Mouse (Mus musculus): Measurements from ENCODE around the gene Camta1. TPM values are rescaled to one million over a fixed set of nuclear protein-coding genes. Genes with fewer than 3 reads are reported as not detected.

Camta1 gene
- polyA plus RNA-seq, 1 experiment from 2014 or later = 140 TPM

- no peaks in the 10 kb centered on the region; the same call in 1 of the 2 replicates for H3K4me1 ChIP-seq (replicated peaks; ENCODE audit: control insufficient read depth, insufficient read depth, low read length)
Observed at GRCm38 (mm10) chr4:151480928-151481327, 380.7 kb downstream of the Camta1 start.

GRCm38 (mm10) chr4:151477950-151478349 is 383.7 kb downstream of the Camta1 start:
- Histone ChIP-seq H3K9me3 (ENCODE audit: control insufficient read depth, low read length) (no peaks in the 10 kb centered on the region), H3K4me2 (ENCODE audit: low read depth, low read length, severe bottlenecking) (no peak overlapping the region)

More at GRCm38 (mm10) chr4:151480928-151481327, 380.7 kb downstream of the Camta1 start:
- WGBS = 87% methylated on average over 3 of the region's 3 CpGs
- ATAC-seq (replicated peaks; ENCODE audit: low FRiP score) (no peak), DNase-seq (ENCODE audit: low spot score) (no peak)
- Histone ChIP-seq H3K9me3 (ENCODE audit: control insufficient read depth, low read length) (no peaks in the 10 kb centered on the region), H3K27ac (ENCODE audit: low read depth, low read length) (no peak overlapping the region), H3K27me3 (ENCODE audit: control insufficient read depth, insufficient read depth, low read length) (no peaks in the 10 kb centered on the region), H3K4me3 (ENCODE audit: low read depth, low read length) (no peak overlapping the region), H3K36me3 (ENCODE audit: control insufficient read depth, insufficient read depth, low read length) (no peaks in the 10 kb centered on the region), H3K4me2 (ENCODE audit: low read depth, low read length, severe bottlenecking) (no peak overlapping the region), H3K9ac (ENCODE audit: low read length) (no peak overlapping the region)

GRCm38 (mm10) chr4:151474895-151475470 is 386.7 kb downstream of the Camta1 start:
- Histone ChIP-seq H3K27ac (ENCODE audit: low read depth, low read length) (no peak overlapping the region), H3K4me2 (ENCODE audit: low read depth, low read length, severe bottlenecking) (no peak overlapping the region), H3K4me1 (replicated peaks; ENCODE audit: control insufficient read depth, insufficient read depth, low read length) (no peaks in the 10 kb centered on the region), H3K9ac (ENCODE audit: low read length) (no peak overlapping the region), H3K4me3 (ENCODE audit: low read depth, low read length) (no peak overlapping the region), H3K27me3 (ENCODE audit: control insufficient read depth, insufficient read depth, low read length) (no peaks in the 10 kb centered on the region), H3K9me3 (ENCODE audit: control insufficient read depth, low read length) (no peaks in the 10 kb centered on the region), H3K36me3 (ENCODE audit: control insufficient read depth, insufficient read depth, low read length) (no peaks in the 10 kb centered on the region)
- WGBS = 64% methylated on average over 16 of the region's 16 CpGs
- no peak for DNase-seq (ENCODE audit: low spot score)
- ATAC-seq (replicated peaks; ENCODE audit: low FRiP score) = no peak

More at GRCm38 (mm10) chr4:151477950-151478349, 383.7 kb downstream of the Camta1 start:
- Histone ChIP-seq H3K4me3 (ENCODE audit: low read depth, low read length) (no peak overlapping the region), H3K27me3 (ENCODE audit: control insufficient read depth, insufficient read depth, low read length) (no peaks in the 10 kb centered on the region), H3K27ac (ENCODE audit: low read depth, low read length) (no peak overlapping the region), H3K36me3 (ENCODE audit: control insufficient read depth, insufficient read depth, low read length) (no peaks in the 10 kb centered on the region), H3K4me1 (replicated peaks; ENCODE audit: control insufficient read depth, insufficient read depth, low read length) (no peaks in the 10 kb centered on the region), H3K9ac (ENCODE audit: low read length) (no peak overlapping the region)
- ATAC-seq (replicated peaks; ENCODE audit: low FRiP score) (no peak), DNase-seq (ENCODE audit: low spot score) (no peak)
- 89% methylated on average over 6 of the region's 6 CpGs for WGBS

DNA sequence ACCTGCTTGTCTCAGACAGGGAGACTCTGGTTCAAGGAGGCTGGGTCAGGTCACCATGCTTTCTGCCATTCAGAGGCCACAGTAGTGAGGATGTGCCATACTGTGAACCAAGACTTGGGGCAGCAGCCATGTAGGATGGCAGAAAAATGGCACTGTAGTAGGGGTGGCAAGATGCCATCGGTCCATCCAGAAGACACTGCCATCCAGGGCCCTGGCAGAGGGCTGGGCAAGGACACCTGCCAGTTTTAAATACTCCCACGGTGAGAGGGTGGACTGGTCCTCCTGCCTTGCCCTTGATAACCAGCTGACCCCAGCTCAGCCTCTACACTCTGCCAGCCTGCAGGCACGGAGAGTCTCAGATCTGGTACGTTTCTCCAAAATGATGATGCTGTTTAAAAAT is 389.8 kb downstream of the Camta1 start:
- WGBS = 84% methylated on average over 4 of the region's 4 CpGs
- Histone ChIP-seq H3K36me3 (ENCODE audit: control insufficient read depth, insufficient read depth, low read length) (no peaks in the 10 kb centered on the region), H3K4me3 (ENCODE audit: low read depth, low read length) (no peak overlapping the region), H3K27ac (ENCODE audit: low read depth, low read length) (no peak overlapping the region), H3K4me1 (replicated peaks; ENCODE audit: control insufficient read depth, insufficient read depth, low read length) (no peaks in the 10 kb centered on the region), H3K9ac (ENCODE audit: low read length) (no peak overlapping the region), H3K4me2 (ENCODE audit: low read depth, low read length, severe bottlenecking) (no peak overlapping the region), H3K9me3 (ENCODE audit: control insufficient read depth, low read length) (no peaks in the 10 kb centered on the region), H3K27me3 (ENCODE audit: control insufficient read depth, insufficient read depth, low read length) (no peaks in the 10 kb centered on the region)
- ATAC-seq (replicated peaks; ENCODE audit: low FRiP score) (no peak), DNase-seq (ENCODE audit: low spot score) (no peak)

- no peak overlapping the region for H3K4me3 ChIP-seq (ENCODE audit: low read depth, low read length)
- no peak overlapping the region for H3K9ac ChIP-seq (ENCODE audit: low read length)
- no peak overlapping the region for H3K4me2 ChIP-seq (ENCODE audit: low read depth, low read length, severe bottlenecking)
- H3K36me3 ChIP-seq (ENCODE audit: control insufficient read depth, insufficient read depth, low read length) = no peaks in the 10 kb centered on the region
- 95% methylated on average over 5 of the region's 5 CpGs for WGBS
- H3K4me1 ChIP-seq (replicated peaks; ENCODE audit: control insufficient read depth, insufficient read depth, low read length) = no peaks in the 10 kb centered on the region
- ATAC-seq (replicated peaks; ENCODE audit: low FRiP score) (no peak), DNase-seq (ENCODE audit: low spot score) (no peak)
- no peaks in the 10 kb centered on the region for H3K27me3 ChIP-seq (ENCODE audit: control insufficient read depth, insufficient read depth, low read length)
- H3K9me3 ChIP-seq (ENCODE audit: control insufficient read depth, low read length) = no peaks in the 10 kb centered on the region
- H3K27ac ChIP-seq (ENCODE audit: low read depth, low read length) = no peak overlapping the region
Observed at GRCm38 (mm10) chr4:151468381-151468780, 393.3 kb downstream of the Camta1 start.

DNA sequence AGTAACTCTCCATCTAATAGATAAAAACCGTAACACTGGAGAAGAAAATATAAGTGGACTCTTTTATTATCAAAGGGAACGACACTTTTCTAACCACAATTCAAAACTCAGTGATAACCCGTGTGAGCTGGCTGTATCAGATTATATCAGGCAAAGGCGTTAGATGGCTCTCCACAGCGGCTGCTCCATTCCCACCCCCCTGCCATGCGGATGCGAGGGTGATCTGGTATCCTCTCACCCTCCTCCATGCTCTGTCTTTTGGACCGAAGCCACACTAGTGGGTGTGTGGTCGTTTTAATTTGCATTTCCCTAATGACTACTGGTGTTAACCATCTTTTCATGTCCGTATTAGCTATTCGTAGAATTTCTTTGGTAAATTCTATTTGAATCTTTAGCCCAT is 403.0 kb downstream of the Camta1 start:
- Histone ChIP-seq H3K9ac (ENCODE audit: low read length) (no peak overlapping the region), H3K27ac (ENCODE audit: low read depth, low read length) (no peak overlapping the region), H3K4me3 (ENCODE audit: low read depth, low read length) (no peak overlapping the region), H3K9me3 (ENCODE audit: control insufficient read depth, low read length) (no peaks in the 10 kb centered on the region), H3K36me3 (ENCODE audit: control insufficient read depth, insufficient read depth, low read length) (no peaks in the 10 kb centered on the region), H3K4me1 (replicated peaks; ENCODE audit: control insufficient read depth, insufficient read depth, low read length) (no peaks in the 10 kb centered on the region), H3K27me3 (ENCODE audit: control insufficient read depth, insufficient read depth, low read length) (no peaks in the 10 kb centered on the region), H3K4me2 (ENCODE audit: low read depth, low read length, severe bottlenecking) (no peak overlapping the region)
- no peak for ATAC-seq (replicated peaks; ENCODE audit: low FRiP score)
- no peak for DNase-seq (ENCODE audit: low spot score)
- 82% methylated on average over 11 of the region's 11 CpGs for WGBS

- Histone ChIP-seq H3K9ac (ENCODE audit: low read length) (no peak overlapping the region), H3K27me3 (ENCODE audit: control insufficient read depth, insufficient read depth, low read length) (no peaks in the 10 kb centered on the region), H3K4me2 (ENCODE audit: low read depth, low read length, severe bottlenecking) (no peak overlapping the region), H3K27ac (ENCODE audit: low read depth, low read length) (no peak overlapping the region), H3K36me3 (ENCODE audit: control insufficient read depth, insufficient read depth, low read length) (no peaks in the 10 kb centered on the region), H3K4me1 (replicated peaks; ENCODE audit: control insufficient read depth, insufficient read depth, low read length) (peaks cover 3% of the 10 kb centered on the region; the same call in 1 of the 2 replicates), H3K4me3 (ENCODE audit: low read depth, low read length) (no peak overlapping the region), H3K9me3 (ENCODE audit: control insufficient read depth, low read length) (no peaks in the 10 kb centered on the region)
- ATAC-seq (replicated peaks; ENCODE audit: low FRiP score) (no peak), DNase-seq (ENCODE audit: low spot score) (no peak)
- 88% methylated on average over 3 of the region's 3 CpGs for WGBS
Observed at GRCm38 (mm10) chr4:151454611-151455010, 407.1 kb downstream of the Camta1 start.

DNA sequence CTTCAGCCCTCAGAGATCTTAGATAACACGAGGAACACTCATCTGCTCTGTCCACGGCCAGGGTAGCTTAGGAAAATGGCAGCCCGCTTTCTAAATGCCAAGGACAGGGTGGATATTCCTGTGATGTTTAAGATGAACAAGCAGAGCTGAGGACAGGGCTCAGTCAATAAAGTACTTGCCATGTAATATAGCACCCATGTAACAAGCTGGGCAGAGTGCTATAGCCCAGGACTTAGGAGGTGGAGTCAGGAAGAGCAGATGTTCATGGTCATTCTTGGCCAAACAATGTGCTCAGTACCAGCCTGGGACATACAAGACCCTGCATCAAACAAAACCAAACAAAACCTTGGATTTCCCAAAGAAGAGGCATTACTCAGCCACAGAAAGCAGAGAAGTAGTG is 407.6 kb downstream of the Camta1 start:
- WGBS = 92% methylated on average over 3 of the region's 3 CpGs
- no peak for ATAC-seq (replicated peaks; ENCODE audit: low FRiP score)
- no peak overlapping the region for H3K4me3 ChIP-seq (ENCODE audit: low read depth, low read length)

GRCm38 (mm10) chr4:151451885-151452284 is 409.8 kb downstream of the Camta1 start:
- Histone ChIP-seq H3K27ac (ENCODE audit: low read depth, low read length) (no peak overlapping the region), H3K4me1 (replicated peaks; ENCODE audit: control insufficient read depth, insufficient read depth, low read length) (peaks cover 3% of the 10 kb centered on the region; the same call in 1 of the 2 replicates), H3K9ac (ENCODE audit: low read length) (no peak overlapping the region), H3K4me2 (ENCODE audit: low read depth, low read length, severe bottlenecking) (no peak overlapping the region), H3K36me3 (ENCODE audit: control insufficient read depth, insufficient read depth, low read length) (no peaks in the 10 kb centered on the region), H3K27me3 (ENCODE audit: control insufficient read depth, insufficient read depth, low read length) (no peaks in the 10 kb centered on the region), H3K9me3 (ENCODE audit: control insufficient read depth, low read length) (no peaks in the 10 kb centered on the region), H3K4me3 (ENCODE audit: low read depth, low read length) (no peak overlapping the region)
- WGBS = 80% methylated on average over 6 of the region's 6 CpGs
- no peak for ATAC-seq (replicated peaks; ENCODE audit: low FRiP score)
- DNase-seq (ENCODE audit: low spot score) = no peak

More for the DNA sequence above, 407.6 kb downstream of the Camta1 start:
- no peak overlapping the region for H3K27ac ChIP-seq (ENCODE audit: low read depth, low read length)
- H3K27me3 ChIP-seq (ENCODE audit: control insufficient read depth, insufficient read depth, low read length) = no peaks in the 10 kb centered on the region
- H3K4me2 ChIP-seq (ENCODE audit: low read depth, low read length, severe bottlenecking) = no peak overlapping the region
- no peak for DNase-seq (ENCODE audit: low spot score)
- no peaks in the 10 kb centered on the region for H3K9me3 ChIP-seq (ENCODE audit: control insufficient read depth, low read length)
- no peaks in the 10 kb centered on the region for H3K36me3 ChIP-seq (ENCODE audit: control insufficient read depth, insufficient read depth, low read length)
- H3K9ac ChIP-seq (ENCODE audit: low read length) = no peak overlapping the region
- peaks cover 3% of the 10 kb centered on the region; the same call in 1 of the 2 replicates for H3K4me1 ChIP-seq (replicated peaks; ENCODE audit: control insufficient read depth, insufficient read depth, low read length)

Measured in forebrain, embryonic 11.5 days (tissue).